Mouse (Mus musculus): ENCODE measurements around the gene Gadl1.

- TF ChIP-seq CTCF (conservative IDR thresholded peaks at IDR 0.05 in 1 of 2, IDR thresholded peaks at IDR 0.05 in 1 of 2; ENCODE audit: low read depth in 2 of 2, low read length in 2 of 2) (no peak), HCFC1 (IDR thresholded peaks at IDR 0.05; ENCODE audit: low read depth, low read length) (no peak), EP300 (IDR thresholded peaks at IDR 0.05; ENCODE audit: low read length) (no peak)
Observed at GRCm38 (mm10) chr9:116085999-116086398, 176.7 kb downstream of the Gadl1 start.
